Mouse (Mus musculus) kidney, adult 2 months (tissue): ENCODE data around the gene Jag2. TPM values are rescaled to one million over a fixed set of nuclear protein-coding genes. Genes with fewer than 3 reads are reported as not detected.

Experiments used
- DNase-seq: peaks from one replicate; pipeline ENCODE4 v3.0.0; 2021
- H3K27ac ChIP-seq: fragments of 200-500 bp; 2 replicates; pipeline ENCODE4 v1.5.1; 2012; ENCODE audit warnings: low read depth, low read length, control low read depth, inconsistent platforms; ENCODE audit not compliant: insufficient read depth
- H3K27me3 ChIP-seq: fragments of 200-500 bp; replicated peaks from 2 replicates; pipeline ENCODE4 v1.6.1; 2012; ENCODE audit warnings: mild to moderate bottlenecking, moderate library complexity, low read length, inconsistent platforms; ENCODE audit not compliant: control insufficient read depth, insufficient read depth
- H3K36me3 ChIP-seq: fragments of 200-500 bp; 2 replicates; pipeline ENCODE4 v1.6.1; 2012; ENCODE audit warnings: mild to moderate bottlenecking, moderate library complexity, low read length, inconsistent platforms; ENCODE audit not compliant: control insufficient read depth, insufficient read depth
- H3K4me1 ChIP-seq: fragments of 200-500 bp; 2 replicates; pipeline ENCODE4 v1.6.1; 2011; ENCODE audit warnings: low read length; ENCODE audit not compliant: control insufficient read depth, insufficient read depth
- H3K4me3 ChIP-seq: fragments of 200-500 bp; 2 replicates; pipeline ENCODE4 v1.5.1; 2011; ENCODE audit warnings: mild to moderate bottlenecking, low read depth, low read length, control low read depth; ENCODE audit not compliant: insufficient read depth
- CTCF ChIP-seq: fragments of 200-500 bp; conservative IDR thresholded peaks from 2 replicates; pipeline ENCODE4 v1.5.1; 2011; ENCODE audit warnings: low read depth, mild to moderate bottlenecking, control low read depth, low read length, moderate library complexity, mixed read lengths; ENCODE audit not compliant: insufficient read depth, insufficient read length
- POLR2A ChIP-seq: fragments of 200-500 bp; IDR thresholded peaks from one replicate; pipeline ENCODE4 v1.6.1; 2011; ENCODE audit warnings: low read depth, low read length, control low read depth
- WGBS: fragments of 180-500 bp; shearing (Covaris S2); methylation state at CpG from one replicate; pipeline ENCODE4 v1.1.7; 2018; 5-methylcytosine and 5-hydroxymethylcytosine counted together
- polyA plus RNA-seq: library from polyadenylated mRNA; depleted of rRNA; stranded (reverse); fragments of >200 nt; gene quantifications from 2 replicates; pipeline ENCODE4 v1.2.3, GENCODE M21; 2012

The Jag2 gene
- polyA plus RNA-seq, 1 experiment = 10.1 TPM

DNA sequence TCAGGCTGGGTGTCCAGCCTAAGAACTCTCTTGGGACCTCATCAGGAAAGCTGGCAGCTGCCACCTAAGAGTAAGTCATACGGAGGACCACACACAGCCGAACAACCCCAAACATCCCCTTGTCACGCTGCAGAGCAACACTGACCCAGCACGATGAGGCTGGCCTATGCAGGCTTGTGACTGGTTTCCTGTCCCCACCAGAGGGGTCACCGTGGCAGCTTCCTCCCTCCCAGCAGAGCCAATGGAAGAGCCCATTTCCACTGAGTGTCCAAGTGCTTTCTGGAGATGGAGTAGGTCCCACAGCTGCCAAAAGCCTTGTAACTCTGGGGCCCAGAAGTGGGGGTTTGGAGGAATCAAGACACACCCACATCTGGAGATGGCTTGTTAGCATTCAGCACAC, 32.3 kb upstream of the Jag2 start:
- 69% methylated on average over 5 of the region's 5 CpGs for WGBS
- H3K27ac ChIP-seq = peak overlapping the region; percentile 9; the same call in 1 of the 2 replicates
- DNase-seq = peak; percentile 41

DNA sequence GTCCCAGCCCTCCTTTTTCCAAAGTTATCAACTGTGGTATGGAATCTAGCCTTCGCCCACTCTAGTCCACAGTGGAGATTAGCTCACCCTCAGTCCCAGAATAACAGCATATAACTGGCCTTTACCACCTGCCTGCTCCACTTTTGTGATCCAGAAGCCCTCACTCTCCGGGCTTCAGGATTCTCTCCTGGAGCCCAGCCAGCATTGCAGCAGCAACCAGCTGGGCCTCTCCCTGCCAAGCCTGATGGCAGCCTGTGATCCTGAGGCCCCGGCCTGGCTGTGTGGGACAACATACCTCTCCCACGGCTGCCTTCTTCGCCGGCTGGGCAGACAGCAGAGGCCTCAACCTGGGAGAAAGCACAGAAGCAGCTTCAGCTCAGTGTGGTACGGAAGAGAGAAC, 31.9 kb upstream of the Jag2 start:
- no peaks in the 10 kb centered on the region for H3K27me3 ChIP-seq
- TF ChIP-seq CTCF = no peak
- TF ChIP-seq POLR2A = no peak
- DNase-seq = no peak
- WGBS = 67% methylated on average over 7 of the region's 7 CpGs
- no peak overlapping the region for H3K4me3 ChIP-seq
- peaks cover 7% of the 10 kb centered on the region for H3K36me3 ChIP-seq
- H3K4me1 ChIP-seq = no peaks in the 10 kb centered on the region
- 0 out of 2 replicates have a peak overlapping the region, but pooled peaks have one; percentile 4 for H3K27ac ChIP-seq

More for the DNA sequence above, 32.3 kb upstream of the Jag2 start:
- Histone ChIP-seq H3K4me1 (no peaks in the 10 kb centered on the region), H3K36me3 (peaks cover 7% of the 10 kb centered on the region), H3K27me3 (no peaks in the 10 kb centered on the region), H3K4me3 (no peak overlapping the region)
- TF ChIP-seq CTCF (no peak), POLR2A (no peak)

DNA sequence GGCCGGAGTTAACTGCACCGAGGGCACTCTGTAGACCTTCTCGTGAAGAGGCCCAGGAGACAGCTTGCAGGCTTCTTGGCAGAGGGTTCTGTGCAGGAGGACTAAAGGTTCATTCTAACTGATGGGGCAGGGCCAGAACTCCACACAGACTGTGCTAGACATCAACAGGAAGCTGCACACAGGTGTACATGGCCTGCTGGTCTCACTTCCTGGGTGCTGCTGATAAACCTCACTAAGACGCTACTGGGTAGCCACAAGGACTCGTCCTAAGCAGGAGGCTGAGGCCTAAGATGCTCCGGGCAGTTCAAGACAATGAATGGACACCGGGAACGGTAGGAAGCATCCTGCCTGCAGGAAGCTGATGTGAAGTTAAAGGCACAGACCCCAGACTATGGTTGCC, 29.8 kb upstream of the Jag2 start:
- H3K27me3 ChIP-seq = no peaks in the 10 kb centered on the region
- DNase-seq = no peak
- 82% methylated on average over 8 of the region's 8 CpGs for WGBS
- no peaks in the 10 kb centered on the region for H3K4me1 ChIP-seq
- H3K4me3 ChIP-seq = no peak overlapping the region
- no peak overlapping the region for H3K27ac ChIP-seq
- no peak for TF ChIP-seq POLR2A
- TF ChIP-seq CTCF = no peak
- H3K36me3 ChIP-seq = peaks cover 6% of the 10 kb centered on the region

DNA sequence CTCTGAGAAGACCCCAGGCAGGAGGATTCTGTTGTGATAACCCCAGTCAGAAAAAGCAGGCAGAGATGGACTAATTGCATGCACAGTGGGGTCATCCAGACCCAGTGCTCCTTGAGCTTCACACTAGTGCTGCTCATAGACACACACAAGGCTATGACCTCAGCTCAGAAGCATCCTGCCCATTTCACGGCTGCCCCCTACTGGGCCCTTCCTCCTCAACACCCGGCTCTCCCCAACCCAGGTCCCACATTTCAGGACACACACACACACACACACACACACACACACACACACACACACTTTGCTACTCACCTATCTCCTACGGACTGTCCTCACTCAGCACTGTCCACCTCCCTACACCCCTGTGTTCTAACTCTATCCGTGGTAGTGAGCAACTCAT, 28.7 kb upstream of the Jag2 start:
- H3K4me1 ChIP-seq = no peaks in the 10 kb centered on the region
- H3K27me3 ChIP-seq = no peaks in the 10 kb centered on the region
- 30% methylated on average over 4 of the region's 4 CpGs for WGBS
- peak; percentile 47 for DNase-seq
- no peak for TF ChIP-seq POLR2A
- TF ChIP-seq CTCF = peak; percentile 52; the same call in 1 of the 2 replicates
- H3K36me3 ChIP-seq = peaks cover 3% of the 10 kb centered on the region
- no peak overlapping the region for H3K27ac ChIP-seq
- H3K4me3 ChIP-seq = no peak overlapping the region

DNA sequence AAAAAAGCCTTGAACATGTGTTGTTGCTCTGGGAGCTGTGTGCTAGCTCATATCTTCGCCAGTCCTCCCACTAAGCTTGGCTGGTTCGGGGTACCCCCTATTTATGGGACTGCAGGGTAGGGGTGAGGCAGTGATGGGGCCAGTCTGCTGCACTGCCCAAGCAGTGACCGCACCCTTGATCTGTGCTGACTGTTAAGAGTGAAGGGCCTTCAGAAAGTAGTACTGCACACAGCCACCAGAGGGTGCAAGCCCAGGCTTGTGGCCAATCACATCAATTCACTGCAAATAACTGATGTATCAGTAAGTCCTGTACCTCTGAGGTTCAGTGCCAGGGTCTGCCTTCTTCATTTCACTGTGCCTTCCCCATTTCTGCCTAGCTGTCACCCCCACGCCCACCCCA, 26.2 kb upstream of the Jag2 start:
- no peaks in the 10 kb centered on the region for H3K27me3 ChIP-seq
- H3K4me1 ChIP-seq = no peaks in the 10 kb centered on the region
- no peak for TF ChIP-seq POLR2A
- TF ChIP-seq CTCF = peak; percentile 91
- H3K36me3 ChIP-seq = no peaks in the 10 kb centered on the region
- DNase-seq = peak; percentile 83
- H3K4me3 ChIP-seq = no peak overlapping the region
- 42% methylated on average over 4 of the region's 4 CpGs for WGBS
- no peak overlapping the region for H3K27ac ChIP-seq

DNA sequence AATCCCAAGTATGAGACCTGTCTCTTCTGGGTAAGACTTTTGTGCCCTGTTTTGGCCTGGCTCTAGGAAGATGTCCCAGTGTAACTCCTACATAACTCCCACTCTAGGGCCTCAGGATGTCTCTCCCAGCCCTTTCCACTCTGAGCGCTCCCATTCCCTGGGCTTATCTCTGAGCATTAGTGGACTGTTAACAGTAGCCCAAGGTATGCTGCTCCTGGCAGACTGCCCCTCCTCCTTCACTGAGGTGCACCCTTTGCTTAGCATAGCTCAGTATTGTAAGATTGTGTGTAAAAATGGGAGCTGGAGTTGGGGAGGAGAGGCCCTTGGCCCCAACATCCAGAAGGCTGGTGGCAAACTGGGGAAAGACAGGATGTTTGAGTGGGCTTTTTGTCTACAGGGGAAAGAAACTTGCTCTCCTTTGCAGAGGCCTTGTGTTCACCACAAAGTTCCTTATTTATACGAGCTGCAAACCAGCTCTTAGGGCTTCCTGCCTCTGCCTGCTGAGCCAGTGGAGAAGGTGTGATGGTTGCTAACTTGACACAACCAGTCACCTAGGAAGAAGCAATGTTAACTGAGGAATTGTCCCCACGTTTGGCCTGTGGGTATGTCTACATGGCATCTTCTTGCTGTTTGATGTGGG, 23.5 kb upstream of the Jag2 start:
- no peaks in the 10 kb centered on the region for H3K36me3 ChIP-seq
- DNase-seq = no peak
- 75% methylated on average over 3 of the region's 3 CpGs for WGBS
- no peak overlapping the region for H3K27ac ChIP-seq
- no peak for TF ChIP-seq POLR2A
- TF ChIP-seq CTCF = no peak
- no peaks in the 10 kb centered on the region for H3K4me1 ChIP-seq
- H3K4me3 ChIP-seq = no peak overlapping the region
- no peaks in the 10 kb centered on the region for H3K27me3 ChIP-seq

DNA sequence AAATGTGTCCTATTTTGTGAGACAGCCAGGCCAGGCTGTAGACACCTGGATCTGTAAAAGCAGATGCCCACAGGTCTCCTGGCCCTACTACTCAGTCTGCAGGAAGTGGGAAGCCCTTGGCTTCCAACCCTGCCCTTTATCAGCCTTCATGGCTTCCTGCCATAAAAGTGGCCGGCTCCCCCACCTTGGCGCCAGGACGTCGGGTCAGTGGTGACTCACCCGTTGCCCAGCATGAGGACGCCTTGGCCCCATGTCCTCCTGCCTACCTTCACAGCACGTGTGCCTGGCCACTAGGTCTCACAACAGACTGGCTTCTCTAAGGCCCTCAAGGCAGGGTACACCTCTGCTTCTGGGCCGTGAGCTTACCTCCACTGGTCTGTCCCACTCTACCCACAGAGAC, 22.9 kb upstream of the Jag2 start:
- DNase-seq = peak; percentile 76
- H3K27ac ChIP-seq = no peak overlapping the region

More for the DNA sequence above, 22.9 kb upstream of the Jag2 start:
- TF ChIP-seq POLR2A (no peak), CTCF (no peak)
- Histone ChIP-seq H3K4me3 (no peak overlapping the region), H3K4me1 (no peaks in the 10 kb centered on the region), H3K27me3 (no peaks in the 10 kb centered on the region), H3K36me3 (no peaks in the 10 kb centered on the region)
- 12% methylated on average over 8 of the region's 8 CpGs for WGBS
